Mouse (Mus musculus) olfactory bulb, adult 2 months (tissue): ENCODE measurements around the gene Catsper4.

ENCODE experiments used
- CTCF ChIP-seq: fragments of 200-500 bp; IDR thresholded peaks from 2 replicates; pipeline ENCODE4 v1.5.1; 2012; ENCODE audit warnings: low read depth, mild to moderate bottlenecking, low read length, moderate library complexity; ENCODE audit not compliant: insufficient read depth
- POLR2A ChIP-seq: fragments of 200-500 bp; IDR thresholded peaks from 2 replicates; pipeline ENCODE4 v1.6.1; 2012; ENCODE audit warnings: mild to moderate bottlenecking, low read depth, low read length, moderate library complexity; ENCODE audit not compliant: insufficient read depth

GRCm38 (mm10) chr4:134251241-134252130, 24.3 kb upstream of the Catsper4 start:
- TF ChIP-seq CTCF, result no peak
- TF ChIP-seq POLR2A, result no peak
